Mouse (Mus musculus): ENCODE data around the gene Cfap77.
"Not testable (repeated sequence)": the region's sequence is repeated elsewhere in the genome, so short reads cannot be mapped to it uniquely, and the experiment has no call there.

The Cfap77 gene

DNA sequence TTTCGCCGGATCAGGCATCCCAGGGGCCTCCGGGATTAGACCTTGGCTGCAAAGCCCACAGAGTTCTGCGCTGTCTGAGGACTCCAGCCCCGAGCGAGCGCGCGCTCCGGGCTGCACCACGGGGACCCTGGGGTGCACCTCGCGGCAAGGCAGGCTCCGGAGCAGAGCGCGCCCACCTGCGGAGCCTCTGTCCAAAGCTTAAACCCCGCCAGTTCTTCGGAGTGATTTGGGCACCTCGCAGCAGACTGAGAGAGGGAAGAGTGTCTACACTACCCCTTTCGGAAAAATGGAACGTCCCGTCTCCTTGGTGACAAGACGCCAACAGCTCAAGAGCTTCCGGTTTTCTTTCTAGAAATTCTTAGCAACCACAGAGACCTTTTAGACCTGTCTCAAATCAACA lies at the start of gene Cfap77:
Gene Cfap77, minus strand, starts transcription at position 76 of the 400 bp plus-strand sequence.
- in situ Hi-C loops (cut with MboI; ENCODE audit: unreplicated experiment in 2 of 2) = loop anchor here (5.0 to 10.0 kb wide), 8 partner anchors 78 to 547 kb away; partner anchors contain the start of gene Ntng2 (in 1 of the 2)

DNA sequence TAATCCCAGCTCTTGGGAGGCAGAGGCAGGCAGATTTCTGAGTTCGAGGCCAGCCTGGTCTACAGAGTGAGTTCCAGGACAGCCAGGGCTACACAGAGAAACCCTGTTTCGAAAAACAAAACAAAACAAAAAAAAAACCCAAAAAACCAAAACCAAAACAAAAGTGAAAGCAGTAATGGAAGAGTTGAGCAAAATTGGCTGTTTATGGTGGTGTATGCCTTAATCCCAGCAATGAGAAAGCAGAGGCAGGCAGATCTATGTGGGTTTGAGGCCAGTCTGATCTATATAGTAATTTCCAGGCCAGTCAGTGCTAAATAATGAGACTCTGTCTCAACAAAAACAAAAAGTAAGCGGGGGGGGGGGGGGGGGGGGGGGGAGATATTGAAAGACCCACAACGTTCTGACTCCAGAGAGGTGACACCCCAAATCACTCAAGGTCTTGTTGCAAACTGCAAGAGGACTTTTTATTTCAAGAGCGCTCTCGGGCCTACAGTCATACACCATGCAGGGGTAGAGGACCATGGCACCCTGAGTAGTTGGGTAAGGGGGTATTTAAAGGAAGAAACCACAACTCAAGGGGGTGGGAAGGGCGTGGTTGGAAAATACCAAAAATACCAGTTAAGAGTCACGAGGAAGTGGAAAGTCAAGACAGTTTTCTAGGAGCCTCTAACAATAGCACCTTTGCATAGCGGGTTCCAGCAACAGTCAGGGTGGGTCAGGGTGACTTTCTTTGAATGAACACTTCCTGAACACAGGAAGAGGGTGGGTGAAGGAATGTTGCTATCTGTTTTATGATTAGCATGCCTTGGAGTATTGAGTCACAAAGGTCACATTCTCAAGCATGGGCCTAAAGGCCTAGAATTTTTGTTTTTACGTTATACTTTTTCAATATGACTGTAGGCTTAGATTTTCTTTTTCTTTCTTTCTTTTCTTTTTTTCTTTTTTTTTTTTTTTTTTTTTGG lies 47.8 kb upstream of the Cfap77 start:
- in situ Hi-C loops (cut with MboI; ENCODE audit: unreplicated experiment in 2 of 2) = not testable (repeated sequence)

DNA sequence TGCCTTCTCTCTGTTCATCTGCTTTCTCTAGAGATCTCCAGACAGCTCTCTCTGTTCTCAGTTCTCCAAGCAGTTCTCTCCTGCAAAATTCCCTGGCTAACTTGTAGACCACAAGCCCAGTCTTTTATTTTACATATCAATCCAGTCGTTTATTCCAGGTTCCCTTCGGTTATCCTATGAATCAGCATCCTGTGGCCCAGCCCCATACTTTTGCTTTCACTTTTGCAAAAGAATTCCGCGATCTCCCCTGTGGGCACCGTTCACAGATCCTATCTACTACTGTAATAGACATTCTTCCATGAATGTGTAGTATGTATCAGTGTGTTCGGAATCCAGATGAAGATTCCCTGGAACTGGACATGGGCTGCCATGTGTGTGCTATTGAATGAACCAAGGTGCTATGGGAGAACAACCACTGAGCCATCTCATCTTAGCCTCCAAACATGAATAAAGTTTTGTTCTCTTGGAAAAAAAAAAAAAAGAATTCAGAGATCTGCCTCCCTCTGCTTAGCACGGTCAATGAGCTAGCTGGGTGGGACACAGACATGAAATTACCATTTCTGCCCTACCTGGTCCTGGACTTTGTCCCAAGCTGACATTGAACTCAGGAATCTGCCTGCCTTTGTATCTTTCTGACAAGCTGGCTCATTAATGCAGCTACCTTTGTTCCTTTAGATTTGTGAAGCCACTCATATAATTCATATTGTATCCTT lies 46.1 kb upstream of the Cfap77 start:
- in situ Hi-C loops (cut with MboI; ENCODE audit: unreplicated experiment in 2 of 2) = no loop called here

DNA sequence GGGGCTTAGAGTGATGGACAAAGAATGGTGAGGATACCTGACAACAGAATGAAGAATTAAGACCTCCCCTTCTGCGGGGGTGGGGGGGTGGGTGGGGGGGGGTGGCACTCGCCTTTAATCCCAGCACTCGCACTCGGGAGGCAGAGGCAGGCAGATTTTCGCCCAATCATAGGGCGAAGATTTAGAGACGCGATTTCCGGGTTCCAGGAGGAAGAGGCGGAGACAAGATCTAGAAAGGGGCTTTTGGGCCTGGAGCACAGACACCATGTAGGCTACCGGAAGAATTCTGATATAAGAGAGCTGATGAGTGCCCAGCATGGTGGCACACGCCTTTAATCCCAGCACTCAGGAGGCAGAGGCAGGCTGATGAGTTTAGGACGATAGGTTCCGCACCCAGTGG lies 44.8 kb upstream of the Cfap77 start:
- in situ Hi-C loops (cut with MboI; ENCODE audit: unreplicated experiment in 2 of 2) = no loop called here

DNA sequence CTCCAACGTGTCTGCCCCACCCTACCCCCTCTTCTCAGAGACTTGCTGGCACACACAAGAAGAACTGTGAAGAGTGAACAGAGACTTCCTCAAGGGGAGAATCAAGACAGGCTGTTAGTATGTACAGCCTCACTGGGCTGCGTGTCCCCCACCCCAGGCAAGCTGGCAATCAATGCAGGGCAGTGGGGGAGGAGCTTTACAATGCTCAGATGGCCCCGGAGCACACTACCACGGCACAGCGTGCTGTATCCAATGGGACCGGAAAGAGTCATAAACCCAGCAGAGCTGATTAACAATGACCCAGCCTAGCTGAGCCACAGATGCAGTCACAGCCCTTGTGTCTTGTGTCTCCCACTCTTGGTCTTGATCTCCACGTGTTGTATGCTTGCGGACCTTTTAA lies 43.9 kb upstream of the Cfap77 start:
- in situ Hi-C loops (cut with MboI; ENCODE audit: unreplicated experiment in 2 of 2) = no loop called here

GRCm38 (mm10) chr2:29097955-29098354 lies 43.1 kb upstream of the Cfap77 start:
- in situ Hi-C loops (cut with MboI; ENCODE audit: unreplicated experiment in 2 of 2) = not testable (repeated sequence)

GRCm38 (mm10) chr2:29097465-29097864 lies 42.6 kb upstream of the Cfap77 start:
- in situ Hi-C loops (cut with MboI; ENCODE audit: unreplicated experiment in 2 of 2) = no loop called here

- in situ Hi-C loops (cut with MboI; ENCODE audit: unreplicated experiment in 2 of 2) = no loop called here
Measured at GRCm38 (mm10) chr2:29096751-29097150, 41.9 kb upstream of the Cfap77 start.

GRCm38 (mm10) chr2:29095674-29096073 lies 40.8 kb upstream of the Cfap77 start:
- in situ Hi-C loops (cut with MboI; ENCODE audit: unreplicated experiment in 2 of 2) = no loop called here

GRCm38 (mm10) chr2:29089276-29089675 lies 34.4 kb upstream of the Cfap77 start:
- in situ Hi-C loops (cut with MboI; ENCODE audit: unreplicated experiment in 2 of 2) = not testable (repeated sequence)

DNA sequence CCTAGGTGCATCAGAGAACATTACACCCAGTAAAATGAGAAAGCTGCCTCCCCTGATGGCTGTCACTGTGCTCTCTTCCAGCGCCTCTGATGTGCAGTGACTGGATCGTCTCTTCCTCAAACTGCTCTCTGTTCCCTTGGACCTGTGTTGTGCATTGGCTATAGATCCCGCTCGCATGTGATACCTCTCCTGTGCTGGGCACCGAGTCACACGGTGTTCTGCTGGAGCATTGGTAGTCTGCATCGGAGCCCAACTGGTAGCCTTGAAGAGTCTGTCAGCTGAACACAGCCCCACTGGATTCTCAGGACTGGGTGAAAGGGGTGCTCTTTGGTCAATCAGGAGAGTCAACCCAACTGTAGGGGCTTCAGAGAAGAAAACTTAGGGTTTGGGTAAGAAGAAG lies 31.2 kb upstream of the Cfap77 start:
- in situ Hi-C loops (cut with MboI; ENCODE audit: unreplicated experiment in 2 of 2) = no loop called here

GRCm38 (mm10) chr2:29081965-29082364 lies 27.1 kb upstream of the Cfap77 start:
- in situ Hi-C loops (cut with MboI; ENCODE audit: unreplicated experiment in 2 of 2) = loop anchor here (5.0 kb wide), 1 partner anchor 45 kb away; no protein-coding TSS in a partner anchor

- in situ Hi-C loops (cut with MboI; ENCODE audit: unreplicated experiment in 2 of 2) = no loop called here
Measured at GRCm38 (mm10) chr2:29076226-29076625, 21.4 kb upstream of the Cfap77 start.

DNA sequence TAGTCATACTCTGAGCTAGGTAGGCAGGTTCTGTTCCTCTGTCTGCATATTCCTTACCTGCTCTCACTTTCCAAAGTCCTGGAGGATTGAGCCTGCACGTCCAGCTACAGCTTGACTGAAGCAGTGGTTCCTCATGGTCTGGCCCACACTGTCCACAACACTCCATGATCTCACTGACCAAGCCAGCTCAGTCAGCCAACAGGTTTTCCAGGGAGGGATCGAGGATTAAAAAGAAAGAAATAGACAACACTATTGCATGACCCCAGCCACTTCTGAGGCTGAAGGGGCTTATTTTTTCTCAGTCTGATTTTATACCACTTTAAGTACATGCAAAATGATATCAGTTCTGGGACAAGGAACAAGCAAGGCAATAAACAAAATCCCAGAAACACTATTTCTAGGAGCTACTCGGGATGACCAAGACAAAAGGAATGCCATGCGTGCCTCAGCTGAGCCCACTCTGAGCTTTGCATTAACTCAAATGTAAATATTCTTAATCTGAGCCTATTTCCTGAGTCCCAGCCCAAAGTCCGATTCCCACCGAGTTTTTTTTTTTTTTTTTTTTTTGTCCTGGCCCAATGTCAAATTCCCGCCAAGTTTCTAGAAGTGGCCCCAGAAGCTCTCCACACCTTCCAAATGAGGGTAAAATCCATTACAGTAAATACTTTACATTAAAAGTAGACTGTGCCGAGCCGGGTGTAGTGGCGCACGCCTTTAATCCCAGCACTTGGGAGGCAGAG lies 20.6 kb upstream of the Cfap77 start:
- in situ Hi-C loops (cut with MboI; ENCODE audit: unreplicated experiment in 2 of 2) = no loop called here

- in situ Hi-C loops (cut with MboI; ENCODE audit: unreplicated experiment in 2 of 2) = no loop called here
Measured at GRCm38 (mm10) chr2:29074676-29075075, 19.8 kb upstream of the Cfap77 start.

- in situ Hi-C loops (cut with MboI; ENCODE audit: unreplicated experiment in 2 of 2) = no loop called here
Measured at GRCm38 (mm10) chr2:29066410-29066809, 11.5 kb upstream of the Cfap77 start.

DNA sequence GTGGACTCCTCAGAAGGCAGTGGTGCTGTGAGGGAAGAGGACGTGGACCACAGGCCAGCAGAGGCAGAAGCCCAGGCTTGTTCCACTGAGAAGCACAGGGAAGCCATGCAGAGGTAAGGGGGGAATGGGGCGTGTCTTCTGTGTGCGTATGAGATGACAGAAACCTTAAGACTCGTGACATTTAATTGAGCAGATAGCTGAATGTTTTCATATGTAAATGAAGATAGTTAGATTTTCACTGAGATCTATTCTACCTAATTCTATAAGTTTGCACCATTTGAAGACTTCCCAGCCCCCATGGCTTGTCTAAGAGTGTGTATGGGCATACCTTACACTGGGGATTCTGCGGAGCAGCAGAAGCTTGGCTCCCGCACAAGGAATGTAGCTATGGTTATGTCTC lies 10.9 kb upstream of the Cfap77 start:
- in situ Hi-C loops (cut with MboI; ENCODE audit: unreplicated experiment in 2 of 2) = no loop called here

- in situ Hi-C loops (cut with MboI; ENCODE audit: unreplicated experiment in 2 of 2) = no loop called here
Measured at GRCm38 (mm10) chr2:29060135-29060597, 5.3 kb upstream of the Cfap77 start, which contains the start of gene Ttf1. Gene Ttf1, plus strand, starts transcription at chr2:29060262.

DNA sequence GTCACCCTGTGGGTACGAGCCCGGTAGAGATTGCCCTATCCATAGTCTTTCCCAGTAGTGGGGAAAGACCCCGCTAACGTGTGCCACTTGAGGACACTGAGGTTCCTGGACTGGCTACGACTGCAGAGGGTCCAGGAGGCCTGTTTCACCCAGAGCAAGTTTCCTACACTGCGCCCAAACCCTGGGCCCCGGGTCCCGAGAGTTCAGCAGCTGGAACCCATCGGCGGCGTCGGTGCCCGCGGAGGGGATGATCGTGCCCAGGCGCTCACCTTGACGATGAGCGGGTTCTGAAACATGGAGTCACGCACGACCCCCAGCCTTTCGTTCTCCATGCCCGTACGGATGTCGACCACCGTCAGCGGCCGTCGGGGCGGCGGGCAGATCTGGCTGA lies 326 bp downstream of the Cfap77 start:
- in situ Hi-C loops (cut with MboI; ENCODE audit: unreplicated experiment in 2 of 2) = loop anchor here (5.0 to 10.0 kb wide), 8 partner anchors 77 to 548 kb away; partner anchors contain the start of gene Ntng2 (in 1 of the 2)

DNA sequence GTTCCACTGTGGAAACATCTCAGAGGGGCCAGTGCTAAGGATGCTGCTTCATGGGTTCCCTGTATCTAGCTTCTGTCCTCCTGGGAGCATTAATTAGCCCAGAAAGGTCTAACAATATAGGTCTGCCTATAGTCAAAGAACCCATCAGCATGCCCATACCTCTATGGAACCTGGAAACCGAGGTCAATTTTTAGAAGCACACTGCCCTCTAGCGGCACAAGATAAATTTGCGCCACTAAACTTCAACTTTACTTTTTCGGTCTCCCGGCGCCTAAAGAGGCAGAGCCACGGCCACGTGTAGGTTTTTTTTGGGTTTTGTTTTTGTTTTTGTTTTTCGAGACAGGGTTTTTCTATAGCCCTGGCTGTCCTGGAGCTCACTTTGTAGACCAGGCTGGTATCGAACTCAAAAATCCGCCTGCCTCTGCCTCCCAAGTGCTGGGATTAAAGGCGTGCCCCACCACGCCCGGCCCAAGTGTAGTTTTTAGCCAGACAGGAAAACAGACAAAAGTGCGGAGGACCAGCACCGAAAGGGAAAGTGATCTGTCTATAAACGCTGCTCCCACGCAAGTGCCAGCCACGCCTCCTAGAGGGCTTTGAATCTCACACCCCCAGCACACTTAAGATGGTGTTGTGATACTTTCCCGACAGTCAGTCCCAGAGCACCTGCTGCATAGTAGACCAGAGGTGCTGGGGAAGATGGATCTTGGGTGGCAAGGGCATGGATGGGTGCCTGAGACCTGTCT lies 893 bp downstream of the Cfap77 start:
- in situ Hi-C loops (cut with MboI; ENCODE audit: unreplicated experiment in 2 of 2) = loop anchor here (5.0 to 10.0 kb wide), 8 partner anchors 77 to 548 kb away; partner anchors contain the start of gene Ntng2 (in 1 of the 2)
